Mouse (Mus musculus): ENCODE measurements at regions not wholly inside any gene's neighbourhood (a gene's known extent, or its start where the extent isn't known, plus 50 kb on each side); places are given as distances from the start of the nearest gene placed in this dataset.

- DNase-seq, result no peak
These were observed 67.9 kb downstream of the 3100002H09Rik start for GRCm38 (mm10) chr4:124542696-124543095.

GRCm38 (mm10) chr4:124538471-124538870, 72.1 kb downstream of the 3100002H09Rik start:
- no peak for DNase-seq

DNA sequence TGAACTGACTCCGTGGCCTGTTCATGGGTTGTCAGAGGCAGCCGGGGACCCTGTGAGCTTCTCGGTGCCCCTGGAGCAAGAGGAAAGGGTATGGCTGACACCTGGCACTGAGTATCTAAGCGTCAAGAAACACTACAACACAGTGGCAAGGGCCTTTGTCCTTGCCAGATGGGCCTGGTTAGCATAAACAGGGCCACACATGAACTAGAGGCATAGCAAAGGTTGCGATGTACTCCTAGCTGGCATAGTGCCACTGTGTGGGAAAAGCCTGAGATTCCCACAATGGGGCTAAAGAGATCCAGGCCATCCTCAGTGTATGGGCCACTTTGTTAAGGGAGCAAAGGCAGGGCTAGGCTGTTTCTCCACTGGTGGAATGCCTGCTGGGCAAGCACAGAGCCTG, 72.9 kb downstream of the 3100002H09Rik start:
- DNase-seq, result no peak

GRCm38 (mm10) chr4:124533614-124534013, 77.0 kb downstream of the 3100002H09Rik start:
- DNase-seq, result no peak

GRCm38 (mm10) chr4:124530596-124530995, 80.0 kb downstream of the 3100002H09Rik start:
- no peak for DNase-seq

DNA sequence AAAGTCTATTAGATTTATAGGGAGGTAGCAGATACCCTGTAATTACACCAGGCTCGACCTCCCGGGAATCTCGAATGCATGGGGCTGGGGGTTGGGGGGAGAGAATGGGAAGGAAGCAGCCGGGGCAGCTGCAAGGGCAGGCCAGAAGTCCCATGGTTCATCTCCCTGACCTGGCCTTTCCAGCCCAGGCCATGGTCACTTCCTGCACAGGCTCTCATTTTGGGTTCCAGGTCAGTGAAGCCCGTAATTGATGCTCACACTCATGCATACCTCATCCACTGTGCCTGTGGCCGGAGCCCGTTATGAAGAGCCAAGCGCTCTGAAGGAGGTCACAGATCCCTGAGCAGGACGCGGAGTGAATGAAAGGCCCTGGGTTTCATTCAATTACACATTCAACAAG, 83.8 kb downstream of the 3100002H09Rik start:
- peak; percentile 48 for DNase-seq

GRCm38 (mm10) chr4:124526362-124526761, 84.2 kb downstream of the 3100002H09Rik start:
- peak; percentile 66 for DNase-seq

DNA sequence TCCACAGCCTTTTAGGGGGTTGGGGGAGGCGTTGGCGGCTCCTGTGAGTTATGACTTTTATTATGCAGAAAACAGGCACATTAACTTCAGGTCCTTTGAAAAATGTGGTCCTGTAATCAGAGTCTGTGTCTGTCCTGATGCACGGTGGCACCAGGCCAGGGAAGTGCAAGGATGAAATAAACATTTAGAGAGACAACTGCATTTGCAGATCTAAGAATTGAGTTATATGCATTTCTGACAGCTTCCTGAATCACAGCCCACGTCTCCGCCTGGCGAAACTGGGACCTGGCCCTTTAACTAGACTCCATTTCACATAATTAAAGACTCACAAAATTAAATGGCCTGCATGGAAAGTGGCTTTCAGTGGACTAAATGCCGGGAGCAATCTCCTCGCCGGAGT, 90.3 kb downstream of the 3100002H09Rik start:
- DNase-seq, result peak; percentile 9

- DNase-seq, result no peak
These were observed 98.8 kb downstream of the 3100002H09Rik start for GRCm38 (mm10) chr4:124511761-124512160.

DNA sequence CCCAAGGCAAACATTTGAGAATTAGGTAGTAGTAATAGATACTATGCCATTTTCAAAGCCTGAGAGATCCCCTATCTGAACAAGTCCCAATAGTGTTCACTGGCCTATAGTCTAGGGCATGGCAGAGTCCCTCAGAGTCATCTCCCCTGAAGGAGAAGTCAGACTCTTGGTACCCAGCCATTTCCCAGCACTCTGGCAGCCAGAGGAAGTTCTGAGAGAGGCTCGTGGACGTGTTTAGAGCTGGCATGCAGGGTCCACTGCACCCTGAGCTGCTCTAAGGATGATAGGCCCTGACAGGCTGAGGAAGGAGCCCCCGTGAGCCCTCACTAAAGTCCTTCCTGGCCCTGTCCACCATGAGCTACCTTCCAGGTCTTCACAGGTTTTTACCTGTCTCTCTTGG, 99.8 kb downstream of the 3100002H09Rik start:
- DNase-seq, result no peak

DNA sequence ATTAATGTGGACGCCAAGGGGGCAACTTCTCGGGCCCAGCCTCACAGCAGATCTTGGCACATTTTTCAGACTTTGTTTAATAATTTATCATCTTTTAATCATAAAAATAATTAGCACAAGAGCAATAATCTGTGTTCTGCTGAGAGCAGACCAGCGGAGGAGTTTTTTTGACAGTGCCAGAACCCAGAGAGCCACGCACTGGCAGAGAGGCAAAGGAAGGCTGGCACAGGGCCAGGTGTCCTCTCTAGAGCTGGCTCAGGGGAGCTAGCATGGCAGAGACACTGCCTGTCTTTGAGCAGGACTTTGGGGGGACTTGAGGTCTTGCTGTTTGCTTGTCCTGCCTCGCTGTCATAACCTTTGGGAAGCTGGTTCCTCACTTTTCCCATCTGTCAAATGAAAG, 100.9 kb downstream of the 3100002H09Rik start:
- DNase-seq, result peak; percentile 17

- DNase-seq, result no peak
These were observed 104.4 kb downstream of the 3100002H09Rik start for GRCm38 (mm10) chr4:124506083-124506647.

DNA sequence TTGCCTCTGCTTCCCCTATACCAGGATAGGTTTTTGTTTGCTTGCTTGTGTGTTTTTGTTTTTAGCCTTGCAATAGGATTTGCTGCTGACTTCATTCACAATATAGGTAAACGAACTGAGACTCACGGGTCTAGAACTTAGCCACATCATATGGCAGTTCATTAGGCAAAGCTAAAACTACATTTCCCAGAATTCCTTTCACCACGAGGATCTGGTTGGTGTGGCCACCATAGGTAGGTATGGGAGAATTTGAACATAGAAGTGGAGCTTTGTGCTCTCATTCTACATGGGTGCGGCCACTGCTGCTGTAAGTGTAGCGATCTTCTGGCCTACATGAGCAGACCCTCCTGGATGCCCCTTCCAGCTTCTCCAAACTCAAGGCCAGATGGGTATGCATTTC, 108.8 kb downstream of the 3100002H09Rik start:
- DNase-seq, result no peak

- DNase-seq, result no peak
These were observed 112.6 kb downstream of the 3100002H09Rik start for GRCm38 (mm10) chr4:124498043-124498442.

DNA sequence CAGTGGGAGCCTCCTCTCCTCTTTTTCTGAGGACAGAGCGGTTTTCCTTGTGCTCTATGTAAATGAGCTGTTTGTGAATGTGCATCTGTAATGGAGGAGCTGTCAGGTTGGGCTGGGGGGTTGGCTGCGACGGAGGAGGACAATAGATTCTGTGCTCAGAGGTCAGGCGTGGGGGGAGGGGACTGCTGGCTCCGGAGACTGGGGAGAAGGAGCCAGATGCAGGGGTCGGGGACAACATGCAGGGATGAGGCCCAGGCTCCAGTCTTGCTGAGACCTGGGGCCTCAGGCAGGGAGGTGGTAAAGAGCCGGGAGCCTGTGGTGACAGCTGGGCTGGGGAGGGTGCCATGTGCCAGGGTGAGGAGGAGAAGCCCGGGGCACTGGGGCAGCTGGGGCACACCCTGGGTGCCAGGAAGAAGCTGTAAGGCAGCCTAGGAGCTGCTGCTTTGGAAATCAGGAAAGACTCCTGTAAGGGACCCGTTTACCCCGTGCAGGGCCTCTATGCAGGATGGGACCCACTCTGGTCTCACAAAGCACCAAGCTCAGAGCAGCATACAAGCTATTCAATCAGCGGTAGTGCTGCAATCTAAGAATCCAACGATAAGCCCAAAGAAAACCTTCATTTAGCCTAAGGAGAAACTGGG, 124.5 kb downstream of the 3100002H09Rik start:
- no peak for DNase-seq

- DNase-seq, result no peak
These were observed 125.7 kb downstream of the 3100002H09Rik start for GRCm38 (mm10) chr4:124484613-124485586.

GRCm38 (mm10) chr4:124477870-124478301, 132.7 kb downstream of the 3100002H09Rik start:
- DNase-seq, result peak; percentile 68

- no peak for DNase-seq
These were observed 133.2 kb downstream of the 3100002H09Rik start for GRCm38 (mm10) chr4:124477359-124477868.

GRCm38 (mm10) chr4:124465229-124465820, 145.3 kb downstream of the 3100002H09Rik start:
- DNase-seq, result no peak

DNA sequence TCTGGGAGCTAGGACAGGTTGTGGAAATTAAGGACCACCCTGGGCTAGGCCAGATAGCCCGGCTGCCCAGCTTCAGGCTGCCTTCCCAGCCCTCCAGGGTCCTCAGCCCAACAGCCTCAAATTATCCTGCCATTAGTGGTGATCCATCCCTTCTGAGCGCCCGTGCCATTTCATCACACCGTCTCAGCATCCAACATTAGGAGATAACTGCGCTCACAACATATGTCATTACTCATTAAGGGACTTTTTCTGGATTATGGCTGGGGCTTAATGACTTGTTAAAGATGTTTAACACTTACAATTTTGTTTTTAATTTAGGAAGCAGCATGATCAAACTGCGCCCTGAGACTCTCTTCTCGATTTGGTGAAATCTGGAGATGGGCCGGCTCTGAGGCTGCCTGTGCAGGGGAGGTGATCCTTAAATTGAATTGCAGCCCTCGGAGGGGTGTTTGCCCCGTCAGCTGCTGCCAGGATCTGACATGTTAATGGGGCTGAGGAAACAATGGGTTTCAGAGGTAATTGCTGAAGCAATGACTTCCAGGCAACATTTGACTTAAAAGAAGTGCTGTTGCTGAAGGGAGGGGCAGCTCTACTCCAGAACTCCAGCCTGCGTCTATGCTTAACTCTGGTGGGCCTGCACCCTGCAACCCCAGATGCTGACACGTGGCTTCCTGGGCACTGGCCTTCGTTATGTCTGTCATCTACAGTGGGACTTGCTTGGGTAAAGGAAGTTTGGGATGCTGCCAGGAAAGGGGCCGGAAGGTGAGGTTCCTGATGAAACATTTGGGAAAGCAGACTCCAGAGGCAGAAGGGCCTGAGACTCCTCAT, 154.9 kb downstream of the 3100002H09Rik start:
- DNase-seq, result peak; percentile 15

DNA sequence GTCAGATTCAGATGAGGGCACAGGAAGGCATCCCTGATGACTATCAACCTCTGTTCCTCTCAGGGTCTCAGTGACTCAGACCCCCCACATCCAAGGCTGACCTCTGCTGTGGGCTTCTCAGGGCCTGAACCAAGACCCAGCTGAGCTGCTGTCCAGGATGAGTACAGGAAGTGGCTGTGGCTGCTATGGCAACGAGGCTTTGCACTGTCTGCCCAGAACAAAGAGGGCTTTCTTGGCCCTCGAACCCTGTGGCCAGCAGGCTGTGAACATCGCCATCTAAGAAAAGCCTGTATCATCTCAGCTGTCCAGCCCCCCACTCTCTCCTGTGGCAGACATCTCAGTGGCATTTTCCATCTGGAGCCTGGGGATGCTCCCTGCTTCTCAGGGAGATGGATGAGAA, 159.5 kb downstream of the 3100002H09Rik start:
- DNase-seq, result peak; percentile 18

DNA sequence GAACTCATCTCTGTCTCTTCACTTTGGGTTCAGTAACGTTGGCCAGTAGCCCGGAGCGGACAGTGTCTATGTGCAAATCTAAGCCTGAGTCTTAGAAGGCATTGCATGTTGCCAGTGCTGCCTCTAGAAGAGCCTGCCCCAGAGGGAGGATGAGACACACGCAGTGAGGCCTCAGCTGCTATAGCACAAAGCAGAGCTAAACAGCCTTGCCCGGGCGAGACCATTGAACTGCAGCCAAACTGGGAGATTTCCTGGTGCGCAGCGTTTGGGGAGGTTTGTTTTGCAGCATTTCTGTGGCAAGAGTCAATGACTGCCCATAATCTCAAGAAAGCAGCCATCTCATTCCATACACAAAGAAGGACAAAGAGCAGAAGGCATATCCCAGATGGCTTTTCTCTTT, 164.0 kb downstream of the 3100002H09Rik start:
- peak; percentile 25 for DNase-seq

All from kidney, postnatal 14 days (tissue).